Mouse (Mus musculus) urinary bladder, postnatal 36 days (tissue): ENCODE results near the gene Mettl2.
"Not testable (repeated sequence)": the region's sequence is repeated elsewhere in the genome, so short reads cannot be mapped to it uniquely, and the experiment has no call there.

Experiments
- DNase-seq, 2 experiments: peaks; one replicate each; pipeline ENCODE4 v3.0.0; 2022; ENCODE audit warnings: low spot score in 2 of 2, mixed read lengths in 1 of 2

Gene Mettl2

GRCm38 (mm10) chr11:105125735-105126519, at the start of gene Mettl2:
Gene Mettl2, plus strand, starts transcription at chr11:105126425.
- peak; percentile 66 to 81 for DNase-seq

DNA sequence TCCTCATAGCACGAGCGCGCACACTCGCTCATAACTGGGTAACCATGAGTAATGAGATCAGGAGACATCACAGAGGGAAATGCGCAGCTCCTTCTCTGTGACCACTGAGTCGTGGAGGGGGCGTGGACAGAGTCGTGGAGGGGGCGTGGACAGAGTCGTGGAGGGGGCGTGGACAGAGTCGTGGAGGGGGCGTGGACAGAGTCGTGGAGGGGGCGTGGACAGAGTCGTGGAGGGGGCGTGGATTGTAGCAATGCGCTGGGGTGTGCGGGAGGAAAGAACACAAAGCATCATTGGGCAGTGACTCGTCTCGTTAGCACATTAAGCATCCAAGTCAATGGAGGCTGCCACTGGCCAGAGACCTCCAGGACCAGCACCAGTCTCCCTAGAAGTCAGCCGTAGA, 13.8 kb upstream of the Mettl2 start:
- not testable (repeated sequence) for DNase-seq

DNA sequence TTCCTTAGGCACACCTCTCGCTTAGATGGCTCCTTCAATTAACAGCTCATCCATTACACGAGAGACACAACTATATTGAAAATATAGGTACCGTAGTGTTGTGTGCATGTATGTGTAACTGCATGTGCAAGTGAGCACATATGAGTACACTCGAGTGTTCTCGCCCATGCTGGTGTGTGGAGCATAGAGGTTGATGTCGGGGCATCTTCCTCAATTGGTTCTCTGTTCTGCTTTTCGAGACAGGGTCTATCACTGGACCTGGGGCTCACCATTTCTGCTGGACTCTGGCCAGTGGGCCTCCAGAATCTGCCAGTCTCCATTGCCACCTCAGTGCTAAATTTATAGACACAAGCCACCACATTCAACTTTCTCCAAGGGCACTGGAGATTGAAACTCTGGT, 8.4 kb upstream of the Mettl2 start:
- no peak for DNase-seq

GRCm38 (mm10) chr11:105120551-105121061, 5.6 kb upstream of the Mettl2 start:
- no peak for DNase-seq

DNA sequence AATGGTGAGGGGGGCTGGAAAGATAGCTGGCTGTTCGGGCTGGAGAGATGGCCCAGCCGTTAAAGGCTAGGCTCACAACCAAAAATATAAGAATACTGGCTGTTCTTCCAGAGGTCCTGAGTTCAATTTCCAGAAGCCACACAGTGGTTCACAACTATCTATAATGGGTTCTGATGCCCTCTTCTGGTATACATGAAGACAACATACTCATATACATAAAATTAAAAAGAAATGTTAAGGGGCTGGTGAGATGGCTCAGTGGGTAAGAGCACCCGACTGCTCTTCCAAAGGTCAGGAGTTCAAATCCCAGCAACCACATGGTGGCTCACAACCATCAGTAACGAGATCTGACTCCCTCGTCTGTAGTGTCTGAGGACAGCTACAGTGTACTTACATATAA, 4.4 kb upstream of the Mettl2 start:
- not testable (repeated sequence) for DNase-seq

DNA sequence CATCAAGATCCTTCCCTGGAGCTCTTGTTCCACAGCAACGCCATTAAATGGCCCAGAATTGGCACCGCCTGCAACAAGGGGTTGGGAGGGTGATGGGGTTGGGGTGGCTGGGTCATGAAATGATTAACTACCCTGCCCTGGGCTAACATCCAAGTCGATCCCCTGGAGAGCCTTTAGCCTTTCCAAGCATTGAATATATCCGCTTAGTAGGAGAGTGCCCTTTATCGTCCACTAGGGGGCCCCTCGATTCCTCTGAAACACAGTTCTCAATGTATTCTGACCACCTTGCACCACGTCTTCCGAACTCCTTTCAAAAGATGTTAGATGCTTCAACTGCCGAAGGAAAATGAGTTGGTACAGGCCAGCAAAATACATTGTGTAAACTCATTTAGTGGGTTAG, 2.2 kb upstream of the Mettl2 start:
- DNase-seq = peak in 1 of 2 experiments; percentile 28

- peak in 1 of 2 experiments; percentile 8 for DNase-seq
These were observed 350 bp downstream of the Mettl2 start for GRCm38 (mm10) chr11:105126520-105127029.

DNA sequence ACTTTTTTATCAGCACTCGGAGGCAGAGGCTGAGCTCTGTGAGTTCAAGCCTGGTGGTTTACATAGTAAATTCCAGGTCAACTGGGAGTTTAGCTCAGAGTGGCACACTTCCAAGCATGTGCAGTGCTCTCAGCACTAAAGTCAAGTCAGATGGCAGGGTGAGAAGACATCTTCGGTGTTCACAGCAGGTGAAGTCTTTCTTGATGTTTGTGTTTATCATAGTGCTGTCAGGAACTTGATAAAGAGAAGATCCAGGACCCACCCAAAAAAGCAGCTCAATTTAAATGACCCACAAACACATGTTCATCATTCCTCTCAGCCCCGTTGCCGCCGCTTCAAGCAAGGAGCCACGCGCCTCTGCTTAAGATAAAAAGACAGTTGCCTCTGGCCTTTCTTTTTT, 9.5 kb downstream of the Mettl2 start:
- no peak for DNase-seq

- DNase-seq = not testable (repeated sequence)
These were observed 11.0 kb downstream of the Mettl2 start for GRCm38 (mm10) chr11:105137255-105137654.

- DNase-seq = not testable (repeated sequence)
These were observed 14.3 kb downstream of the Mettl2 start for GRCm38 (mm10) chr11:105140512-105140911.

DNA sequence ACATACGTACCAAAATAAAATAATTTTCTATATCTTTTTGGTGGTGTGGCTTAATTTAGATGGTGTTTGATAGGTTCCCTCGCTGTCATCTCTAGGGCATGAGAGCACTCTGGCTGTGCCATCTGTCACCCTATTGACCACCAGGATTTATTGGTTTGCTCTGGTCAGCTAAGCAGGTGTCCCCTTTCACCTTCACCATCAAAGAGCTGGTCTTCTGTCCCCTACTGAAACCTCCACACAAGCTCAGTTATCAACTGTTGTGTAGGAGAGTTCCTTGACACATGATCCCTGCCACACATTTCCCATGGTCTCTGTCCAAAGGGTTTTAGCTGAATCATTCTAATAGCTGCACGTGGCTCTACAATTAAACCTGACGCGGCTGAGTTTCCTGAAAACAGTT, 14.9 kb downstream of the Mettl2 start:
- DNase-seq = no peak

DNA sequence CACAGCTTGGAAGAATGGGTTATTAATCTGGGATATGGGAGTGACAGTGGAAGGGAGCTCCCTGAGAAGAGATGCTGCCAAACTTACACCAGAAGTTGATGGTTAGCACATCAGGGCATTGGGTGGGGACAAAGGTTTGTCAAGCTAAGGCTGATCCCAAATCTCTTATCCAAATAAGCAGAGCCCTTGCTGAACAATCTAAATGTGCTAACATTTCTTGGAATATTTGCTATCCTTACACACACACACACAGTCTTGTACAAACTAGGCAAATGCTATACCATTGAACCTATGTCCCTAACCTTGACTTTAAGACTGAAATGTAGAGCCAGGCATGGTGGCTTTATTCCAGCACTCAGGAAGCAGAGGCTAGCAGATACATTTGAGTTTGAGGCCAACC, 17.3 kb downstream of the Mettl2 start:
- no peak for DNase-seq

DNA sequence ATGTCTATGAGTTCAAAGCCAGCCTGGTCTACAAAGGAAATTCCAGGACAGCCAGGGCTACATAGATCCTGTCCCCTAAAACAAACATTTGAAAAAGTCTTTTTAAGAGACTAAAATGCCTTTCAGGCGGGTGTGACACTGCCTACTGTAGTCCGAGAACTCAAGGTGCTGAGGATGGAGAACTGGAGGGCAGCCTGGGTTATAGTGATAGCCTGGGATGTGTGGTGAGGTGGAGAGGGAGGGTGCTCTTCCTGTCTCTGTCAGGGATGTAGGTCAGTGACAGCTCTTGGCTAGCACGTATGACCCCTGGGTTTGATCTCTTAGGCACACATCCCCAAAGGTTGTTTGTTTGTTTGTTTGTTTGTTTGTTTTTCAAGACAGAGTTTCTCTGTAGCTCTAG, 17.9 kb downstream of the Mettl2 start:
- no peak for DNase-seq

GRCm38 (mm10) chr11:105144508-105145210, 18.4 kb downstream of the Mettl2 start:
- DNase-seq = no peak

DNA sequence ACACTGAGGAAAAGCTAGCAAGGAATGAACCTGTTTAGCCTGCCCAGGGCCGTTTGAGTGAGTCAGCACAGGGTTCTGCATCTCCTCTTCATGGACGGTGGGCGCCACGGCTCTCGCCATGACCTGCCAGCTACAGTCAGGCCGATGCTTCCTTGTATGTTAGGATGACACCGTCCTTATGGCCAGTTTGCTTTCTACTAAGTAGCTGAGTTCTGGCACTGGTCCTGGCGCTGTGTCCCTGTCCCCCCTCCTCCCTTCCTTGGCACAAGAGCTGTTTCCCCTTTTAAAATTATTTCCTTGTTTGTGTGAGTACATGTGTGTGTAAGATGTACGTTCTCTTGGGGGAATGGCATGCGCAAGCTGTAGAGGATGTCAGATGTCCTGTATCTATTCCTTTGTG, 19.0 kb downstream of the Mettl2 start:
- DNase-seq = no peak

- DNase-seq = no peak
These were observed 20.4 kb downstream of the Mettl2 start, which contains the start of gene Gm10842 for GRCm38 (mm10) chr11:105146593-105146992. Gene Gm10842, plus strand, starts transcription at chr11:105146893.

DNA sequence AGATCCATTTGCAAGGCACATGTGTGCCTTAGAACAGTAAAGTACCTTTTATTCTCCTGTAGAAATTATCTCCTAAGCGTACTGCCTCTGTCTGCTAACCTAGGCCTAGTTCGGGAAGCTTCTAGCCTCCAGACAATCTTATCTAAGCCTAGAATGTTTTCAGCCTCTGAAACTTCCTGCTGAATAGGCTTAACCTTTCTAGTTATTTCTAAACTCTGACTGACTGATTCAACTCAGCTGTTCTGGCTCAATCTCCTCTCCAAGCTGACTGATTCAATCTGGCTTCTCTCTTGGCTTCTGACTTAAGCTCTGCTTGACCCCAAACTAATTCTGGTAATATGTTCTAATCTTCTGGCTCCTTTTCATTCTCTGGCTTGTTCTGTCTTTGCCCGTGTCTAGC, 23.1 kb downstream of the Mettl2 start:
- DNase-seq = no peak

GRCm38 (mm10) chr11:105149766-105150165, 23.5 kb downstream of the Mettl2 start:
- DNase-seq = no peak

GRCm38 (mm10) chr11:105150691-105151090, 24.5 kb downstream of the Mettl2 start:
- no peak for DNase-seq

DNA sequence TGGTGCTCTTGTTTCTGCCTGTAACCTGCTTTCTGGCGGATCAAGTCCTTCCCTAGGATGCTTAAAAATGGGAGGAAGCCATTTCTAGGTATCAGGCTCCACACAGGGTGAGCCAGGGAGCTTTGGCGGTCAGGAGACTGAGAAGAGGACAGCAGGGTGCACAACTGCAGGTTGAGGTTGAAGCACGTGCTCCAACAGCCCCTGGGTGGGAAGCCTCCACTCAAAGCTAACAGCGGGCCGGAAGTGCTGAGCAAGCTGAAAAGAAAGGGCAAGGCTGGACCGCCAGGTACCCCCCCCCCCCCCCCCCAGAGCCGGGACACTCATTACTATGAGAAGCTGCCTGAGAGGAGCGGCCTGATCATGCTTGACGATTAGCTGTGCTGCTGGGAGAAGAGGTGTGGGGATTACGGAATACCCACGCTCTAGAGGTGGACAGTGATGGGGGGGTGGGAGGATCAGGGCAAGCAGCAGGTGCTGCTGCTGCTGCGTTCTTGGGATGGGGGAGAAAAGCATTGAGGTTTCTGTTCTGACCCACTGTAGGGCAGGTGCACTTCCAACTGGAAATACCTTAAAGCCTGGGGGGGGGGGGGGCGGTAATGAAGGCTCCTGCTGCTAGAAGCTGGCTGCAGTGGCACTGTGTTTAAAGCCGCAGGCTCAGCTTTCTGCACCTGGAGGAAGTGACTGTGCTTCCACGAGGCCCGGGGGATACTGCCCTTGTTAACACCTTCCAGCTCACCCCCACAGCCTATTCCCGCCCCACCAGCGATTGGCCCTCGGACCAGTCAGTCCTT, 25.2 kb downstream of the Mettl2 start:
- DNase-seq = no peak

DNA sequence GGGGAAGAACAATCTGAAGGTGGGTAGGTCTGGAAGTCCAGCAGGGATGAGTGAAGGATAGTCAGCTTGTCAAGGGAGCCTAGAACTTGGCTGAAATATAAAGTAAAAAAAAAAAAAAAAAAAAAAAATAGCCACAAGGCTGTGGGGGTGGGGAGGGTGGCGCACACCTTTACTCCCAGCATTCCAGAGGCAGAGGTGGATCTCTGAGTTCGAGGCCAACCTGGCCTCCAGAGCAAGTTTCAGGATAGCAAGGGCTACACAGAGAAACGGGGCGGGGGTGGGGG, 25.7 kb downstream of the Mettl2 start:
- DNase-seq = no peak

DNA sequence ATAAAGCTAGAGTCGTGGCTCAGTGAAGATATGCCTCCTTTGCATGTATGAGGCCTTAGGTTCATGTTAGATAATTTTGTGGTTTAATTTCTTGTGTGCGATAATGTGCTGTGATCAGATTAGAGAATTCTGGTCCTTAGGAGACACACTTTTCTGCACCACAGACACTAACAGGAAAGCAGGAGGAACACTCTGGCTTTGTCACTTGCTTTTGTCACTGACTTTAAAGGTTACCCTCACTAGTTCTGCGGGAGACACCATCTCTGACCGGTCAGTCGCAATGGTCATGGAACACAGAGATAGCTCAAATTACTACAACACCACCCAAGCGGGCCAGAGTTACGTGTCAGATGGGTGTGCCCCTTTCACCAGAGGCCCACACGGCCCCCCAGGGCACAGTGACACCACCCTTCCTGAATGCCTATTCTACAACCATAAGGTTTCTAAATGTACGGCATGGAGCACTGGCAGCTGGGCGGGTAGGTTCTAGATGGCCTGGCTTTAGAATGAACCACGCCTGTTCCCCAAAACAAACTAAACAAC, 26.2 kb downstream of the Mettl2 start:
- DNase-seq = no peak
